Mouse (Mus musculus) CD4-positive, CD25-positive, alpha-beta regulatory T cell, adult 2 months (primary cell): ENCODE data around the gene Ikzf5.
"Not testable (repeated sequence)": the region's sequence is repeated elsewhere in the genome, so short reads cannot be mapped to it uniquely, and the experiment has no call there.

ENCODE experiments used
- DNase-seq: peaks from one replicate; pipeline ENCODE4 v3.0.0-alpha.2; 2012; ENCODE audit warnings: low read depth, low spot score

Ikzf5 gene

DNA sequence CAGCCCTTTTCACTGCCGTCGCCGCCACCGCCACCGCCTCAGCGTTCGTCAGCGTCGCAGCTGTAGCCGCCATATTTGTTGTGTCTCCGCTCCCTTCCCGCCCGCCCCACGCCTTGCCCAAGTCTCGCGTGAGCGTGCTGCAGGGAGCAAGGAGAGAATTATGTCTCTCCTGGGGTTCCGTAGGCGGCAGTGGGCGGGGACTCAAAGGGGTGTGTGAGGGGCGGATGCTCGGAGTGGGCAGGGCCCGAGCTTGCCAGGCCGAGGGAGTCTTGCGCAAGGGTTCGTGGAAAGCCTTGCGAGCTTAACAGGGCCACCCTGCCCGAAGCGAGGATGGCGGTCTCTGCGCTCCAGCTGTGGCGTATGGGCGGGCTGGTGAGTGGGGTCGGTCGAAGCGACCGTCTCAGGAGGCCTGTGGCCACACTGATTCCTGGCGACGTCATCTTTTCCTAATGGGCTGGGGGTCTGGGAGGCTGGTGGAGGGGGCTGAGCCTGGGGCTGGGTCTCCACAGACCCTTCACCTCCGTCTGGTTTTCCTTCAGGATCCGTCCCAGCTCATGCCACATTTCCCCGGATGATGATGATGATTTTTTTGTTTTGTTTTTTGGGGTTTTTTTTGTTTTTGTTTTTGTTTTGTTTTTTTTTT lies at the start of gene Ikzf5, which contains the start of gene Acadsb:
Ikzf5 (minus strand) TSS at position 106 of the 643 bp plus-strand sequence.
Acadsb (plus strand) TSS at position 186 of the 643 bp plus-strand sequence.
- DNase-seq: peak; percentile 99

DNA sequence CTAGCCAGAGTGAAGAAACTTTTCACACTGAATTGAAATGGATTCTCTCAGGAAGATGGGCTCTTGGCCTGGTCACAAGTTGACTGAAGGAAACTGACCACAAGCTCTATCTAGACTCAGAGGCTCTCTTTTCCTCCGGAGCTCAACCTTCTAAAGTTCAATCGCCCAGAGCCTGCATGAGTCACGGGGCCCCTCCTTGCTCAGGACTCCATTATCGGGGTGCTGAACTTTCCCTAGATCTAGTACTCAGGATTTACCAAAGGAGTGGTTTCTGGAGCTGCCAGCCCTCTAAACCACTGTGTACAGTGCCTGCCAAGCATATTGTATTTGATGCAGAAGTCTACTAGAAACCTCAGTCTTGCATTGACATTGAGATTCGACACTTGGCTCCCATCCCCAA lies 46.4 kb upstream of the Ikzf5 start:
- DNase-seq: no peak

DNA sequence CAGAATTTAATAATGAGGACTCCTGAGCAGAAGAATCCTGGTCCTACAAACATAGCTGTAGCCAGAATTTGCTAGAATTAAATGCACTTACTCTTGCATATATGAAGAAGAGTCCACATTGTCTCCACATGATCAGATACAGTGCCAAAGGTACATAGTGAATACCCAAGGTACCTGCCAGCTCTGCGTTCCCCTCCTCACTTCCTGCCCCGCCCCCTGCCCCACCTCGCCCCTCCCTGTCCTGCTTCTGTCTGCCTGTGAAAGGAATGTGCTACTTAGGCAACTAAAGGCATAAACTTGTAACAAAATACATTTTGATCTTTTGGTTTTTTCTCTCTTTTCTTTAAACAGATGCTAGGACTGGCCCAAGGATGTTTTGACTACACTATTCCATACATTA lies 26.7 kb upstream of the Ikzf5 start:
- no peak for DNase-seq

DNA sequence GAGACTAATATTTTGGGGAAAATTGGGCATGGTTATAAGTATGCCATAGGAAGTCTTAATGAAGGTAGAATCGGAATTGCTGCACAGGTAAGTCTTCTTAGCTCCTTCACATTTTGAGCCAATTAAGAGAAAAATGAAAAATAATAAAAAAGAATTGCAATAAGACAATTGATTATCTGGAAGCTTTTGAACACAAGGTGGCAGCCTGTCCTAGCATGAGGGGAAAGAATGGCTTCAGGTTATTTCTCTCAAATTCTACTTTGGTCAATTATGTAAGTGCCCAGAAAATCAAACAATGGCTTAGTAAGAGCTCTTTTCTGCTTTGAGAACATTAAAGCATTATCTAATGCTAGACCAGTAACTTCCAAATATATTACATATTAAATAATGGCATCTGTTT lies 24.0 kb upstream of the Ikzf5 start:
- no peak for DNase-seq

DNA sequence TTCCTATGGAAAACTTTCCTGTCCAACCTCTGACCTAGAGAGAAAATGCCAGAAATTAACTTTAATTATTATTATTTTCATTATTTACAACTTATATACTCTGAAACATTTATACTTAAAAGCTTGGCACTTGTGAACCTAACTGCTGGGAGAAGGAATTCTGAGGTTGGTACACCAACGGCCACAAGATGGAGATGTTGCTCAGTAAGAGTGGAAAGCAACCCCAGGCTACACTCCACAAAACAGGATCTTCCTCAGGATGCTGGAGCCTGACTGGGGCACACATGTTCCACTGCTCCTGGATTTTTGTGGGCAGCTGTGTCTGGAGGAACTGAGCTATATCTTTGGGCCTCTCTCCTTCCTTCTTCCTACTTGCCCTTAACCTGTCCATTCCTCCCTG lies 21.9 kb upstream of the Ikzf5 start:
- DNase-seq: peak; percentile 9

DNA sequence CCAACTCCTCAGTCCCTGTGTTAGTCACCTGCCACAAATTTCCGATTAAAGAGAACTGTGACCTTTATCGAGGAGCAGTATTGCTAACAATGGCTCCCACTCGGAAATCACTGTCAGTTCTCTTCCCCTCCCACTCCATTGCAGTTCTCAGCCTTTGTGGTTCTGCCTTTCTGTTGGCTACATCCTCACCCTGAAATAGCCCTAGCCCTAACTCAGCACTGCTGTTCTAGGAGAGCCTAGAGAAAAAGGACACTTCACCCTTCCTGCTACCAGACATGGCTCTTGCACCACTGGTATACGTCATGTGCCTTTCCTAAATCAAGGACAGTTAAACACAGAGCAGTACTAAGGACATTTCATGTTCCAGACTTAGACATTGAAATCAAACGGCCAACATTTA lies 17.0 kb upstream of the Ikzf5 start:
- no peak for DNase-seq

DNA sequence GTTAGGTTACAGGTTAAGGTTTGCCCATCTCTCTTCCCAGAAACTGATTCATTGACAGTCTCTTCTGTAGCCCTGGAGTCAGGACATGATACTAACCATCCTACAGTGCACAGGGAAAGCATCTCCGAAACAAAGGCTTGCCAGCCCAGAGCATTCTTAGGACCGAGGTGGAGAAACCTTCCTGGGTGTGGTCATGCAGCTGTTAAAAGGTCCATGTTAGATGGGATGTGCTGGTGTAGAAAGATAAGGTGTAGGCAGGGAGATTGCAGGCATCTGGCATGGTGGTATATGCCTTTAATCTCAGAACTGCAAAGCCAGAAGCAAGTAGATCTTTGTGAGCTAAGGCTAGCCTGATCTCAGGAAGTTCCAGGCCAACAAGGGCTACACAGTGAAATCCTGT lies 14.6 kb upstream of the Ikzf5 start:
- no peak for DNase-seq

DNA sequence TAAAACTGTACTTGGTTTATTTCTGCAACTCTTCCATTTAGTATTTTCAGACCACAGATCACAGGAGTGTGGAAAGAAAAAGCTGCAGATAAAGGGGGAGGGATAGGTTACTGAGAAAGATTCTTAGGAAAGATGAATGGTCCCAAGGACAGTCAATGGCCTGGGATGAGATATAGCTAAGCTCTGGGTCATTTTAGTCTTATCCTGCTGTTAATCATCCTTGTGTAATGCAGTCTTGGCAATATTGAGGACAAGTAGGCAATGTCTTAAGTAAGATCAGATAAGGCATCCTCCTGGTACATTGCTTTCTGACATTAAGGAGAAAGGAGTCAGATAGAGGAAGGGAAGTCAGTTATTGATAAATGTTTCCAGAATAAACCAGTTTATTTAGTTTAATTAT lies 7.3 kb upstream of the Ikzf5 start:
- DNase-seq: no peak

DNA sequence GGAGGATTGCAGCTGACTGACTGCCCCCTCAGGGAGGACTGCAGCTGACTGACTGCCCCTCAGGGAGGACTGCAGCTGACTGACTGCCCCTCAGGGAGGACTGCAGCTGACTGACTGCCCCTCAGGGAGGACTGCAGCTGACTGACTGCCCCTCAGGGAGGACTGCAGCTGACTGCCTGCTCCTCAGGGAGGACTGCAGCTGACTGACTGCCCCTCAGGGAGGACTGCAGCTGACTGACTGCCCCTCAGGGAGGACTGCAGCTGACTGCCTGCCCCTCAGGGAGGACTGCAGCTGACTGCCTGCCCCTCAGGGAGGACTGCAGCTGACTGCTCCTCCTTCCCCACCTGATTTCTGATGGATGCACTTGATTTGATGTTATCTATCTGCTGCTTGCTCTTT lies 6.4 kb upstream of the Ikzf5 start:
- DNase-seq: not testable (repeated sequence)

DNA sequence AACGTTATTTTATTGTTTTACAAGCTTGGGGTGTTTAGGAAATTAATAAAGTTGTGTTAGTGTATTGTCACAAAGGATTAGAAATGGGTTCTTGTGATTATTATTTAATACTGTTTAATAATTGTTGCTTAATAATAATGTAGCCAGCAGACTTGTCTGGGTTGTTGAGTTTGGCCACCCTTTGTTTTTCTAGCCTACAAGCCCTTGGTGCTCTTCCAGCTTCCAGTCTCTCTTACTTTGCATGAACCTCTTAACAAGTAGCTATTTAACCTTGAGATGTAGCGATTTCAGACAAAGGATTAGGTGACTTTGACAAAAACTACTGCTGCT lies 1.6 kb upstream of the Ikzf5 start:
- DNase-seq: no peak

DNA sequence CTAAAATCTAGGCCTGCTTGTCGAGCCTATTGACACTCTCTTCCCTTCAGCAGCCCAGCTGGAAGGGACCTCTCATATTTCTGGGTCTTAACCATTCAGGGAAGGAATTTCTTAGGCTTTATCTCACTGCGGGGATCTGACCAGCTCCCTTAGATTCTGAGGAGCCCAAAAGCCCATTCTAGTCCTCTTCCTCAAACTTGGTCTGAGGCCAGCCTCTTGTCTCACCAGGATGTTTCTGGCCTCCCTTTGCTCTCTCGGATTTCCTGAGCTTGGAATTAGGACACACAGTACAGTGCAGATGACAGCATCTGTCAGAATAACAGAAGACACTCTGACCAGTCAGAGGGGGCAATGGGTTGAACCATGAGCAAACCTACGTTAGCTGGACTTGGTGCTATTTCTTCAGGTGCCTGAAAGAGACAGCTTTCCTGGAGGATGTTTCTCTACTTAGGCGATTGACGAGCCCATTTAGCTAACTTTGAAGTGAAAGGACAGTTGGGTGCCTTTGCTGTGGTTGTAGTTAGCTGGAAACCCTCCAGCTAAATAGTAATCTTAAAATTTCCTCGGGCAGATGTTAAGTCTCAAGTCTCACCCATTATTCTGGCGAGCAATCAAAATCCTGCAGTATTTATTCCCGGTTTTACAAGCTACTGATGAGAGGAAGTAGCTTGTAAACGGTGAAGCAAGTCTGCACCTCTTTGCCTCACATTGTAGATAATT lies 1.1 kb upstream of the Ikzf5 start:
- DNase-seq: no peak

DNA sequence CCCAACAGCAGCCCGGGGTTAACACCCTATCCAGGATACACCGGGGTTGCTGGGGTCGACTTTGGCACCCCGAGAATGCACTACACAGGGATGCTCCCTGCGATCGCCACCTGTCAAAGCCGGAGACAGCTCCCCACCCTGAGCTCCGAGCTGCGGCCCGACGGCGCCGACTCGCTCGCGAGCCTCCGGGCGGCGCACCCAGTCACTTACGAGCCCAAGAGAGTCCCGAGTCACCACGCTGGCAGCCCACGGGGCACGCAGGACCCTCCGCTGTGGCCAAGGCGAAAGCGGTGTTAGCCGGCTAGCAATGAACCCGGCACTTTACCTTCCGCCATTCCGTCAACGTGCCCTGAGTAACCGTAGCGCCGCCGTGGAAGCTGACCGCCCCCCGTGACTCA lies 334 bp downstream of the Ikzf5 start:
- no peak for DNase-seq

DNA sequence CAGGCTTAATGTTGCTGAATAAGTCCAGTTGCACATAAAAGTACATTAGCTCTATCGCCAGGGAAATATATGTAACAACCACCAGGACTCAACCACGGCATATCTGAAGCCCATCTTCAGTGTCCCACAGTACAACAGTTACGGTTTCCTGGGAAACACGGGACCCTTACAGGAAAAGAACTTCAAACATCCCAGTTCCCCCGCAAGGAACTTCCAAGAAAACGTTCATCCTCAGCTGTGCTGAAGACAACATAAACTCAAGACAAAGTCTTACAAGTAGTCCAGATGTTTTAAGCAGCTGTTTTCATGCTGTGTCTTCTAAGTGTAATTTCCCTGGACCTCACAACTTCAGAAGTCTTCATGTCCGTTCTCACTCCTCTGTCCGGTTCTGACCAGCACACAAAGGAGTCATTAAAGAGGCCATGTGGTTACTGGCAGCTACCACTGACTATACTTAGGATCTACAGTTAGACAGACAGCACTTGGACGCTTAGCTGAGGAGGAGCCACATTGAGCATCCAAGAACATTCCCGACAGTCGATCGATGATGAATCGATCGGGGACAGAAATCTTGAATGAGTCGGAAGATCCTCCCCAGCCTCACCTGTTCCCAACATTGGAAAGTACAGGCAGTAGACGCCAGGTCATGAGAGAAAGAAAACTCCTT lies 867 bp downstream of the Ikzf5 start:
- peak; percentile 9 for DNase-seq

DNA sequence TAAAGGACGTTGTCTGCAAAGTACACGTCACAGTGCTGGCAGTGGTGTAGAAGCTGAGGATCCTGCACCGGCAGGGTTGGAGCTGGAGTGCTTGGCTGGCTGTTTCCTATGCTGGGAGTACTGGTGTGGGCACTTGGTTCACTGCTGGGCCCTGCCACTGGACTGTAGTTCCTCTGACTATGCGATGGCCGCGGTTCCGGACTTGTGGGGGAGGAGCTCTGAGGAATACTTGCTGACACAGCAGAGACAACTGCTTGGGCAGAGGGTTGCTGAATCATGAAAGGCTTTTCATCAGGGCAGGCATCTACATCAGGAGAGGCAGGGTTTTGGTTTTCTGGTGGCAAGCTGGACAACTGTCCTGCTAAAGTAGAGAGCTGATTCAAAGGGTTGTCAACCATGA lies 18.6 kb downstream of the Ikzf5 start:
- DNase-seq: not testable (repeated sequence)

DNA sequence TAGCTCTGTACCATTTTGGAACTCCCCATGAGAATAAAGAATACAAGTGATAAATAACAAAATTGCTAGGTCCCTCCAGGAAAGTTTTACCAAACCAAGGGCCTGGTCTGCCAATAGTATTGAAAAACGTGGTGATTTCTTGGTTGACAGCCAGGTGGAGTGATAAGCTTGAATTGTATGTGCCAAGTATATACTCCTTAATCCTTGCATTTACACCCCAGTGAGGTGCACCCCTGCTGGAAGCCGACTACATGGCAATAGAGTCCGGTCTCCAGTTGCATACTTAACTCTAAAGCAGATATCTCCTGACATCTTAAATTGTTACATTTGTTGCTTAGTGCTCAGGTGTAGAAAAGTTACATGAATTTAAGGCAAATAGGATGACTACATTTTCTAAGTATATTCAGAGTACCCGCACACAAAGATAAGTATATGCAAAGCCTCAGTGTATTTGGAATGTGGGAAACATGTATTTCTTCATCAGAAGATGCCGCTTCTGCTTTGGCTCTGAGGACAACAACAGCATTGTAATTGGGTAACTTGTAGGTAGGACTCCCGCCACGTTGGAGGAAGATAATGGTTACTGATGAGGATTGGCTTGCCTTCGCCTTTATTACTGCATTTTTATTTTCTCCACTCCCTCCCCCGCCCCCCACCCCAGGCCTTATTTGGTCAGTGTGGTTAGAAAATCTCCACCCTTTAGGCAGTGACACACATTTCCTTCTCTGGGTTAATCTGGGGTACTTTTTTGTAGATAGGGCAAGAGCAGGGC lies 38.3 kb downstream of the Ikzf5 start:
- peak; percentile 39 for DNase-seq

DNA sequence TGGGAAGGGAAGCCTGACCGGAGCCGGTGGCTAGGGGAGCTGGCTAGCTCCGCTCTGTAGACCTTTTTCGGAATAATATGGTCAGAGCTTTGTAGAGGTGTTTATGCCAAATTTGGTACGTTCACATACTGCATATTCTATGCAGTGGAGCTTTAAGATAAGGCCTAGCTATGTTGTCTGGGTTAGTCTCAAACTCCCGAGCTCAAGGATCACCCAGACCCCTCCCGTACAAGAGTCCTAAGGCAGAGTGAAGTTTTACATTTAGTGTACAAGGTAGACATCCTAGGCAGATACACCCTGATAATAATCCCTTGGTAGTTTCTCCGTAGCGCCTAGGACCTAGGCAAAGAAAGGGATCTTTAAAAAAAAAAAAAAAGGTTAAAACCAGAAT lies 38.9 kb downstream of the Ikzf5 start:
- no peak for DNase-seq

DNA sequence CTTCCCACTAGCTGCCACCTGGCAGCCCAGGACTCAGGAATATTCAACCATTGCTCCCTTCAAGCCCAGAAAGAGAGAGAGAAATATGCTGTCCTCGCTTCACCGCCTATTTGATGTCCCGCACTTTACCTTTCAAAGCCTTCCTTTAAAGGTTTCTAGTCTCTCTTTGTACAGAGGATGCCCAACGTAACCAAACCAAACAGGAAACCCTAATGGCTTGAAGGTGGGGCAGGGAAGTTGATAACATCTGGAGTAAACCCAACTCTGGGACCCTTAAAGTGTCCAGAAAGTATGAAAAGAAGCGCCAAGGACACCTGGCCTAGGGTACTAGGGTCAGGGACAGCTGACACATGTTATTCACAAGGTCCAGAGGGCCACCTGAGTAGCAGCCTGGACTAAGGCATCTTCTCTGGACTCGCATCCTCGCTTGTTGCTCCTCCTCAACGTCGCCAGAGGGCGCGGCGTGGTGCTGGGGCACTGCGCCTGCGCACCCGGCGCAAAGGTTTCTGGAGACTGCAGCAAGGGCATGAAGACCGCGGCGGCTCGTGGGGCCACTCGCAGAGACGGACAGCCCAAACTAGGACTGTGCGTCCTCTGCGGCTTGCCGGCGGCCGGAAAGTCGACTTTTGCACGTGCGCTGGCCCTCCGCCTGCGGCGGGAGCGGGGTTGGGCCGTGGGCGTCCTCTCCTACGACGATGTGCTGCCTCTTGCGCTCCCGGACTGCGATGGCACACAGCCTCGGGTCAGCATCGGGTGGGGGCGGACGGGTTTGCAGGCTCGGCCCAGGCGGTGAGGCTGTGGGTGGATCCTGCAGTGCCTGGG lies 39.5 kb downstream of the Ikzf5 start, which contains the start of gene Pstk:
Pstk (plus strand) TSS at position 494 of the 822 bp plus-strand sequence.
- DNase-seq: peak; percentile 93

DNA sequence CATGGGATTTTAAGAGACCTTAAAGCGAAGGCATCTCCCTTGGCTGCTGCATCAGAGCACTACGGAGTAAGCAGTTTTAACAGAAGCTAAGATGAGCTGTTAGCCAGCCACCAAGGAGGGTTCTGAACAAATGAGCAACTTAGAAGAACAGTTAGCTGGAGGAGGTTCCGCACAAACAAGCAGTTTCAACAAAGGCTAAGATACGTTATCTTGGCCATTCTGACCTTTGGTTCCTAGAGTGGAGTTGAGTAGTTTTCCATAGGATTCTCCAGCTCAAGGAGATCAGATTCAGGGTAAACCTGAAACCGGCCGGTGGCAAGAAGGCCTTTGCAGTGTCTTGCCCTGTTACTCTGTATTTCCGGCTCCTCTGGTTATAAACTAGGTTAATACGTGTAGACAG lies 46.2 kb downstream of the Ikzf5 start:
- no peak for DNase-seq

DNA sequence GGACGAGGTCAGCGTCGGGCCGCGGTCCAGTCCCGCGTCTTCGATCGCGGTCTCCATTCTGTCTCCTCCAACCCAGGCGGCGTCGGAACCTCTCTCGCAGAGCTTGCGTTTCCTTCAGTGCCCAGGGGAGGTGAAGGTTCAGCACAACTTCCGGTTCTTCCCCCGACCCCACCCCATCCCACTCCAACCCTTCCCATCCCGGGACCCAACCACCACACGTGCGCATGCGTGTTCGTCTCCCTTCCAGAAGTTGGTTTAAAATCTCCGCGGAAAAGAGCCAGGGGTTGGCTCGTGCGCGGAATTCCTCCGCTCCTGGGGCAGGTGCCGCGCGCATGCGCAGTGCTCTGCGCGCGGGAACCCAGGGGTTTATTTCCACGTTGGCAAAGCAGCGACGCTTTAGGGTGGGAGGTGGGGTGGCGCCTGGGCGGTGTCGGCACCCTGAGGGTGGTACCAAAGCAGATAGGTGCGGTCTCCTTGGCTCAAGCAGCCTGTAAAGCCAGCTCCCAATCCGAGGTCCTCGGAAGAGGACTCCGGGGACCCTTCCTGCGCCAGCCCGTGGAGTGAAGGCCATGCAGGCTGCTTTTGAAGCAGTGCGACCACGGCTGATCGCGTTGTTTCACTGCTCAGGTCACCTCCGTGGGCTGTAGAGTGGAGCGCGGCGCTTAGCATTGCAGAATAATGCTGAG lies 47.6 kb downstream of the Ikzf5 start, which contains the start of gene 2310057M21Rik:
2310057M21Rik (minus strand) TSS at position 145 of the 686 bp plus-strand sequence.
- DNase-seq: peak; percentile 92

DNA sequence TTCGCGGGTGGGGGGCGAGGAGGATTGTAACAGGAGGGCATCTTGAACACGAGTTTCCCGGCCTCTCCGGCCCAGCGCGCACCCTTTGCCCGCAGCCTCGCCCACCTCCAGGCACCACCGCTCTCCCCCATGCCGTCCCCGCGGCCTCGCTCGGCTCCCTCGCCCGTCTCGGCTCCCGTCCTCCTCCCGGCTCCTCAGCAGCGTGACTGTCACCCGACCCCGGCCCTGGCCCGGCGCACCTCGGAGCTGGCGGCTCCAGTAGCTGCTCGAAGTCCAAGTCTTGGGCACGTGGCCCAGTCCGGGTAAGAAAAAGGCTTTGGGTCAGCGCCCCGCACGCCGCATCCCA lies 48.1 kb downstream of the Ikzf5 start:
- no peak for DNase-seq

DNA sequence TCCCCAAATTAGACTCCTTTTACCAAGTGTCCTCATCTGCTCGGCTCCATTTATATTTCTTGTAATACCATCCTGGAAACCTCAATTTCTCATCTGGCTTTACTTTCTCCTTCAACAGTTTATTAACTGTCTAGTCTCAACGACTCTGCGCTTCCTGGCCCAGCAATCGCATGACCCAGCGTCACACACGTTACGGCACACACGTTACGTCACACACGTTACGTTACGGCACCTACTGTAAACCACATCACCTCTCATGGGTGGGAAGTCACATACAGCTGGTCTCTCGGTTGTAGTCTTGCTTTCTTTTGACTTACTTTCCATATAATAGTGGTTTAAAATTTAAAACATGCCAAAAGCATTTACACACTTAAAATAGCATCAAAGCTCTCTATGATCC lies 54.2 kb downstream of the Ikzf5 start:
- no peak for DNase-seq
